Mouse (Mus musculus): ENCODE measurements around the gene H1f0. TPM values are rescaled to one million over a fixed set of nuclear protein-coding genes. Genes with fewer than 3 reads are reported as not detected.
A peak's percentile ranks its signal among the peaks of the same experiment; 100 is the strongest.

The H1f0 gene
- total and polyA plus RNA-seq, 2 experiments = 68.0 to 82.1 TPM

- H3K4me3 ChIP-seq (ENCODE audit: insufficient read depth, low read depth, low read length) = no peak overlapping the region
- WGBS = 73% methylated on average over 4 of the region's 4 CpGs
- no peaks in the 10 kb centered on the region for H3K27me3 ChIP-seq (ENCODE audit: control insufficient read depth, insufficient read depth, low read length)
- no peak for TF ChIP-seq POLR2A (IDR thresholded peaks at IDR 0.05; ENCODE audit: extremely low read depth, insufficient read depth, low read length)
- no peaks in the 10 kb centered on the region for H3K36me3 ChIP-seq (ENCODE audit: control insufficient read depth, insufficient read depth, low read length)
- H3K4me1 ChIP-seq (ENCODE audit: control insufficient read depth, insufficient read depth, low read length) = peaks cover 8% of the 10 kb centered on the region
- no peaks in the 10 kb centered on the region; the same call in 1 of the 2 replicates for H3K79me2 ChIP-seq (ENCODE audit: control insufficient read depth, insufficient read depth, low read length)
- no peak overlapping the region for H3K9ac ChIP-seq (ENCODE audit: low read depth, low read length)
- no peak for DNase-seq (ENCODE audit: extremely low read depth, low read depth, low spot score)
- no peak overlapping the region for H3K27ac ChIP-seq (replicated peaks; ENCODE audit: insufficient read depth, low read depth, low read length)
These were observed 10.1 kb upstream of the H1f0 start for GRCm38 (mm10) chr15:79018191-79018590.

- no peaks in the 10 kb centered on the region; the same call in 1 of the 2 replicates for H3K79me2 ChIP-seq (ENCODE audit: control insufficient read depth, insufficient read depth, low read length)
- 83% methylated on average over 3 of the region's 3 CpGs for WGBS
- no peak overlapping the region for H3K27ac ChIP-seq (replicated peaks; ENCODE audit: insufficient read depth, low read depth, low read length)
- H3K36me3 ChIP-seq (ENCODE audit: control insufficient read depth, insufficient read depth, low read length) = no peaks in the 10 kb centered on the region
- H3K9ac ChIP-seq (ENCODE audit: low read depth, low read length) = no peak overlapping the region
- no peaks in the 10 kb centered on the region for H3K27me3 ChIP-seq (ENCODE audit: control insufficient read depth, insufficient read depth, low read length)
- no peak overlapping the region for H3K4me3 ChIP-seq (ENCODE audit: insufficient read depth, low read depth, low read length)
- no peak for DNase-seq (ENCODE audit: extremely low read depth, low read depth, low spot score)
- H3K4me1 ChIP-seq (ENCODE audit: control insufficient read depth, insufficient read depth, low read length) = peaks cover 10% of the 10 kb centered on the region
- TF ChIP-seq CTCF (IDR thresholded peaks at IDR 0.05; ENCODE audit: low read depth, low read length) = no peak
- TF ChIP-seq POLR2A (IDR thresholded peaks at IDR 0.05; ENCODE audit: extremely low read depth, insufficient read depth, low read length) = no peak
These were observed 9.4 kb upstream of the H1f0 start for GRCm38 (mm10) chr15:79018886-79019285.

- DNase-seq (ENCODE audit: extremely low read depth, low read depth, low spot score) = peak; percentile 92
- Histone ChIP-seq H3K79me2 (ENCODE audit: control insufficient read depth, insufficient read depth, low read length) (peaks cover 5% of the 10 kb centered on the region; the same call in 1 of the 2 replicates), H3K4me3 (ENCODE audit: insufficient read depth, low read depth, low read length) (peak overlapping the region; percentile 27), H3K4me1 (ENCODE audit: control insufficient read depth, insufficient read depth, low read length) (peaks cover 10% of the 10 kb centered on the region), H3K27ac (replicated peaks; ENCODE audit: insufficient read depth, low read depth, low read length) (peak overlapping the region; percentile 80), H3K9ac (ENCODE audit: low read depth, low read length) (peak overlapping the region; percentile 31), H3K27me3 (ENCODE audit: control insufficient read depth, insufficient read depth, low read length) (no peaks in the 10 kb centered on the region), H3K36me3 (ENCODE audit: control insufficient read depth, insufficient read depth, low read length) (no peaks in the 10 kb centered on the region)
- 14% methylated on average over 10 of the region's 10 CpGs for WGBS
- TF ChIP-seq CTCF (IDR thresholded peaks at IDR 0.05; ENCODE audit: low read depth, low read length) (no peak), POLR2A (IDR thresholded peaks at IDR 0.05; ENCODE audit: extremely low read depth, insufficient read depth, low read length) (no peak)
These were observed 5.5 kb upstream of the H1f0 start for GRCm38 (mm10) chr15:79022671-79023230.

DNA sequence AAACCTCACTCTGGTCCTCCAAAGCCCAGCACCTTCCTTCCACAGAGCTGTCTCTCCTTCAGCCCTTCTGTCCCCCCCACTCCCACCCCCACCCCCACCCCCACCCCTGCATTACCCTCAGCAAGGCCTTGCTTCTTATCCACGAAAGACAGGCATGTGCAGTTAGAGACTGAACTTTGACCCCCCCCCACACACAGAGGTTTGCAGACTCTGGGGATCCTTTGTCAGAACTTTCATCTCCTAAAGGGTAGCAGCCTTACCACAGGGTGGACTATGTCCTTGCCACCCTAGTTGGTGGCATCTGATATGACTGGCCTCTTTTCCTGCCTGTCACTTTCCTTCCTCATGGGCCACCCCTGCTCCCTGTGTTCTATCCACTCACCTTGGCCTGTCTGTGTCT, 4.9 kb upstream of the H1f0 start:
- peaks cover 8% of the 10 kb centered on the region; the same call in 1 of the 2 replicates for H3K79me2 ChIP-seq (ENCODE audit: control insufficient read depth, insufficient read depth, low read length)
- DNase-seq (ENCODE audit: extremely low read depth, low read depth, low spot score) = peak; percentile 83

GRCm38 (mm10) chr15:79025687-79026308, 2.5 kb upstream of the H1f0 start:
- TF ChIP-seq POLR2A (IDR thresholded peaks at IDR 0.05; ENCODE audit: extremely low read depth, insufficient read depth, low read length) = 0 out of 2 replicates have a peak, but pooled peaks have one; percentile 21
- no peak for TF ChIP-seq CTCF (IDR thresholded peaks at IDR 0.05; ENCODE audit: low read depth, low read length)
- Histone ChIP-seq H3K4me3 (ENCODE audit: insufficient read depth, low read depth, low read length) (peak overlapping the region; percentile 44), H3K27ac (replicated peaks; ENCODE audit: insufficient read depth, low read depth, low read length) (peak overlapping the region; percentile 97), H3K79me2 (ENCODE audit: control insufficient read depth, insufficient read depth, low read length) (peaks cover 11% of the 10 kb centered on the region; the same call in 1 of the 2 replicates), H3K27me3 (ENCODE audit: control insufficient read depth, insufficient read depth, low read length) (no peaks in the 10 kb centered on the region), H3K9ac (ENCODE audit: low read depth, low read length) (peak overlapping the region; percentile 79), H3K4me1 (ENCODE audit: control insufficient read depth, insufficient read depth, low read length) (peaks cover 10% of the 10 kb centered on the region), H3K36me3 (ENCODE audit: control insufficient read depth, insufficient read depth, low read length) (no peaks in the 10 kb centered on the region)
- peak; percentile 47 for DNase-seq (ENCODE audit: extremely low read depth, low read depth, low spot score)
- WGBS = 11% methylated on average over 17 of the region's 18 CpGs

More for the DNA sequence above, 4.9 kb upstream of the H1f0 start:
- WGBS = 6% methylated on average over 1 of the region's 1 CpGs
- H3K4me3 ChIP-seq (ENCODE audit: insufficient read depth, low read depth, low read length) = peak overlapping the region; percentile 1; the same call in 1 of the 2 replicates
- TF ChIP-seq CTCF (IDR thresholded peaks at IDR 0.05; ENCODE audit: low read depth, low read length) (no peak), POLR2A (IDR thresholded peaks at IDR 0.05; ENCODE audit: extremely low read depth, insufficient read depth, low read length) (no peak)
- peak overlapping the region; percentile 81 for H3K27ac ChIP-seq (replicated peaks; ENCODE audit: insufficient read depth, low read depth, low read length)
- peaks cover 10% of the 10 kb centered on the region for H3K4me1 ChIP-seq (ENCODE audit: control insufficient read depth, insufficient read depth, low read length)
- no peaks in the 10 kb centered on the region for H3K36me3 ChIP-seq (ENCODE audit: control insufficient read depth, insufficient read depth, low read length)
- peak overlapping the region; percentile 22 for H3K9ac ChIP-seq (ENCODE audit: low read depth, low read length)
- H3K27me3 ChIP-seq (ENCODE audit: control insufficient read depth, insufficient read depth, low read length) = no peaks in the 10 kb centered on the region
